Mouse (Mus musculus) liver, postnatal 0 days (tissue): ENCODE measurements around the gene Syn3.

Source experiments
- CTCF ChIP-seq: sonication (generic); IDR thresholded peaks from 2 replicates; pipeline ENCODE4 v1.5.1; 2016; ENCODE audit warnings: antibody characterized with exemption, low read depth
- EP300 ChIP-seq: IDR thresholded peaks from 2 replicates; pipeline ENCODE4 v1.6.1; 2016; ENCODE audit warnings: antibody characterized with exemption, low read depth, mild to moderate bottlenecking

- TF ChIP-seq CTCF (no peak), EP300 (no peak)
Measured at GRCm38 (mm10) chr10:86125421-86125820, 373.3 kb downstream of the Syn3 start.
